Mouse (Mus musculus) liver, postnatal 0 days (tissue): ENCODE data around the gene Upf2. TPM values are rescaled to one million over a fixed set of nuclear protein-coding genes. Genes with fewer than 3 reads are reported as not detected.
"Not testable (repeated sequence)": the region's sequence is repeated elsewhere in the genome, so short reads cannot be mapped to it uniquely, and the experiment has no call there.

Experiments
- ATAC-seq: fragments of 200-750 bp; cut with Nextera tagmentation; 2 replicates; pipeline ENCODE4 v1.8.0; 2017; ENCODE audit warnings: mild to moderate bottlenecking, moderate library complexity
- DNase-seq: peaks from one replicate; pipeline ENCODE4 v3.0.0-alpha.2; 2016
- H3K27ac ChIP-seq: fragments of 300-500 bp; sonication (generic); 2 replicates; pipeline ENCODE4 v1.5.1; 2014; ENCODE audit warnings: antibody characterized with exemption, moderate library complexity, mild to moderate bottlenecking, low read depth
- H3K27me3 ChIP-seq: fragments of 300-500 bp; sonication (generic); 2 replicates; pipeline ENCODE4 v1.6.1; 2014; ENCODE audit warnings: low read length, control low read depth, mixed read lengths; ENCODE audit not compliant: insufficient read depth
- H3K36me3 ChIP-seq: fragments of 300-500 bp; sonication (generic); replicated peaks from 2 replicates; pipeline ENCODE4 v1.6.1; 2014; ENCODE audit warnings: mild to moderate bottlenecking, control low read depth, low read length, moderate library complexity, mixed read lengths; ENCODE audit not compliant: insufficient read depth
- H3K4me1 ChIP-seq: fragments of 300-500 bp; sonication (generic); 2 replicates; pipeline ENCODE4 v1.6.1; 2014; ENCODE audit warnings: antibody characterized with exemption, mild to moderate bottlenecking, control low read depth; ENCODE audit not compliant: insufficient read depth
- H3K4me2 ChIP-seq: fragments of 300-500 bp; sonication (generic); 2 replicates; pipeline ENCODE4 v1.6.1; 2014; ENCODE audit warnings: low read depth, mild to moderate bottlenecking, low read length, moderate library complexity, mixed read lengths
- H3K4me3 ChIP-seq: fragments of 300-500 bp; sonication (generic); 2 replicates; pipeline ENCODE4 v1.5.1; 2014; ENCODE audit warnings: low read depth, low read length
- H3K9ac ChIP-seq: fragments of 300-500 bp; sonication (generic); replicated peaks from 2 replicates; pipeline ENCODE4 v1.6.1; 2014; ENCODE audit warnings: mild to moderate bottlenecking, moderate library complexity
- H3K9me3 ChIP-seq: fragments of 300-500 bp; sonication (generic); 2 replicates; pipeline ENCODE4 v1.6.1; 2016; ENCODE audit warnings: mild to moderate bottlenecking, control low read depth, low read length, mixed read lengths
- CTCF ChIP-seq: sonication (generic); IDR thresholded peaks from 2 replicates; pipeline ENCODE4 v1.5.1; 2016; ENCODE audit warnings: antibody characterized with exemption, low read depth
- EP300 ChIP-seq: IDR thresholded peaks from 2 replicates; pipeline ENCODE4 v1.6.1; 2016; ENCODE audit warnings: antibody characterized with exemption, low read depth, mild to moderate bottlenecking
- WGBS: fragments of 180-500 bp; shearing (Covaris S2); extraction: QIAGEN DNeasy Blood & Tissue Kit; methylation state at CpG from one replicate; pipeline ENCODE4 v1.1.7; 2014; ENCODE audit not compliant: insufficient replicate concordance; 5-methylcytosine and 5-hydroxymethylcytosine counted together
- polyA plus RNA-seq: library from polyadenylated mRNA; unstranded; fragments of >200 nt; fragmentation: Nextera tagmentation; extraction: Ambion mirVana; gene quantifications from 2 replicates; pipeline ENCODE4 v1.2.1, GENCODE M21; 2015

Upf2 gene
- polyA plus RNA-seq, 1 experiment from 2014 or later, result 3.3 TPM

GRCm38 (mm10) chr2:6082615-6083014 lies 131.3 kb downstream of the Upf2 start:
- ATAC-seq (no peak), DNase-seq (no peak)
- TF ChIP-seq CTCF (no peak), EP300 (no peak)
- H3K27ac ChIP-seq, result no peak overlapping the region
- no peak overlapping the region for H3K9ac ChIP-seq
- H3K4me3 ChIP-seq, result no peak overlapping the region
- no peaks in the 10 kb centered on the region; the same call in 1 of the 2 replicates for H3K4me1 ChIP-seq
- no peaks in the 10 kb centered on the region for H3K27me3 ChIP-seq
- no peak overlapping the region for H3K4me2 ChIP-seq
- H3K9me3 ChIP-seq, result no peaks in the 10 kb centered on the region
- WGBS, result 76% methylated on average over 6 of the region's 6 CpGs
- H3K36me3 ChIP-seq, result no peaks in the 10 kb centered on the region

GRCm38 (mm10) chr2:6083696-6084095 lies 132.4 kb downstream of the Upf2 start:
- 86% methylated on average over 1 of the region's 1 CpGs for WGBS
- no peak overlapping the region for H3K4me3 ChIP-seq
- H3K27me3 ChIP-seq, result no peaks in the 10 kb centered on the region
- TF ChIP-seq EP300 (no peak), CTCF (no peak)
- H3K9ac ChIP-seq, result no peak overlapping the region
- H3K4me2 ChIP-seq, result no peak overlapping the region
- H3K36me3 ChIP-seq, result no peaks in the 10 kb centered on the region
- peak; percentile 50; the same call in 1 of the 2 replicates for ATAC-seq
- H3K4me1 ChIP-seq, result no peaks in the 10 kb centered on the region; the same call in 1 of the 2 replicates
- H3K9me3 ChIP-seq, result no peaks in the 10 kb centered on the region
- no peak for DNase-seq
- no peak overlapping the region for H3K27ac ChIP-seq

GRCm38 (mm10) chr2:6085622-6086530 lies 134.6 kb downstream of the Upf2 start:
- 60% methylated on average over 19 of the region's 19 CpGs for WGBS

GRCm38 (mm10) chr2:6087151-6087550 lies 135.9 kb downstream of the Upf2 start:
- Histone ChIP-seq H3K9me3 (no peaks in the 10 kb centered on the region), H3K9ac (no peak overlapping the region), H3K27me3 (no peaks in the 10 kb centered on the region), H3K36me3 (no peaks in the 10 kb centered on the region), H3K4me1 (no peaks in the 10 kb centered on the region; the same call in 1 of the 2 replicates), H3K27ac (no peak overlapping the region), H3K4me2 (no peak overlapping the region), H3K4me3 (no peak overlapping the region)
- DNase-seq (no peak), ATAC-seq (no peak)
- no peak for TF ChIP-seq EP300
- no peak for TF ChIP-seq CTCF
- 84% methylated on average over 5 of the region's 5 CpGs for WGBS

More at GRCm38 (mm10) chr2:6085622-6086530, 134.6 kb downstream of the Upf2 start:
- H3K4me2 ChIP-seq, result no peak overlapping the region
- no peak overlapping the region for H3K9ac ChIP-seq
- H3K9me3 ChIP-seq, result no peaks in the 10 kb centered on the region
- no peak for TF ChIP-seq CTCF
- TF ChIP-seq EP300, result no peak
- H3K27me3 ChIP-seq, result no peaks in the 10 kb centered on the region
- ATAC-seq, result peak; percentile 36; the same call in 1 of the 2 replicates
- no peaks in the 10 kb centered on the region; the same call in 1 of the 2 replicates for H3K4me1 ChIP-seq
- DNase-seq, result peak; percentile 27
- H3K27ac ChIP-seq, result no peak overlapping the region
- no peaks in the 10 kb centered on the region for H3K36me3 ChIP-seq
- no peak overlapping the region for H3K4me3 ChIP-seq

- H3K27me3 ChIP-seq, H3K4me3 ChIP-seq, DNase-seq, H3K9me3 ChIP-seq, ATAC-seq, H3K4me1 ChIP-seq, H3K36me3 ChIP-seq, H3K9ac ChIP-seq, H3K4me2 ChIP-seq, H3K27ac ChIP-seq: not testable (repeated sequence)
- WGBS, result 77% methylated on average over 16 of the region's 16 CpGs
Observed at GRCm38 (mm10) chr2:6089941-6090340, 138.7 kb downstream of the Upf2 start.

GRCm38 (mm10) chr2:6097113-6097716 lies 145.9 kb downstream of the Upf2 start:
- Histone ChIP-seq H3K4me3 (no peak overlapping the region), H3K4me2 (no peak overlapping the region), H3K27me3 (peaks cover 12% of the 10 kb centered on the region), H3K9me3 (no peaks in the 10 kb centered on the region), H3K9ac (no peak overlapping the region), H3K27ac (no peak overlapping the region), H3K4me1 (peaks cover 5% of the 10 kb centered on the region; the same call in 1 of the 2 replicates), H3K36me3 (no peaks in the 10 kb centered on the region; the same call in none of the 2 replicates)
- TF ChIP-seq CTCF, result no peak
- no peak for TF ChIP-seq EP300
- WGBS, result 60% methylated on average over 7 of the region's 7 CpGs
- DNase-seq, result no peak
- no peak for ATAC-seq
